Mouse (Mus musculus) lung, postnatal 25 days (tissue): ENCODE results near the gene 4933427D14Rik.
A peak's percentile ranks its signal among the peaks of the same experiment; 100 is the strongest.

Experiments used
- DNase-seq: peaks from one replicate; pipeline ENCODE4 v3.0.0; 2022; ENCODE audit warnings: low spot score

The 4933427D14Rik gene

DNA sequence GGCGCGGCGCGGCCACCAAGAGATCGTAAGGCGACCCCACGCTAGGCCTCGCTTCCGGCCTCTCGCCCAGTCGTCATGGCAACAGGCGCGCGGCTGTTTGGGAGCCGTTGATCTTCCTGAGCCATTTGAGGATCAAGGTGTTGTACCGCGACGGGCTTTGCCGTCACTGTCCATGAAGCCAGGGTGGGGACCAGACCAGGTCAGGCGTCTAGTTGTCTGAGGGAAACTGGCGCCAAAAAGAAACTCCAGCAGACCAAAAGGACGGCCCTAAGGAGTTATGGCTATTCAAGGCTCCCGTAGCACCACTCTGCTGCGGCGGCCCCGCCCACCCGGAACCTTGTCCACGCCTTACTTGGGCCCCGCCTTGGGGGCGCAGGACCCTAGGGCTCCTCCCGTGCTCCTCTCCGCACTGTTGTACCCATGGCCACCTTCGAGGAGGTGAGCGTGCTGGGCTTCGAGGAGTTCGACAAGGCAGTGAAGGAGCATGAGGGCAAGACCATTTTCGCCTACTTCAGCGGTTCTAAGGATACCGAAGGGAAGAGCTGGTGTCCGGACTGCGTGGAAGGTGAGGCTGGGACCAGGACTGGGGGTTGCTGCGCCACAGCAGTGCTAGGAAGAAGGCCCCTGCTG, at the start of gene 4933427D14Rik, which contains the start of gene Txndc17:
Gene 4933427D14Rik, minus strand, starts transcription at position 256 of the 630 bp plus-strand sequence.
Gene Txndc17, plus strand, starts transcription at position 344 of the 630 bp plus-strand sequence.
- DNase-seq = peak; percentile 90

DNA sequence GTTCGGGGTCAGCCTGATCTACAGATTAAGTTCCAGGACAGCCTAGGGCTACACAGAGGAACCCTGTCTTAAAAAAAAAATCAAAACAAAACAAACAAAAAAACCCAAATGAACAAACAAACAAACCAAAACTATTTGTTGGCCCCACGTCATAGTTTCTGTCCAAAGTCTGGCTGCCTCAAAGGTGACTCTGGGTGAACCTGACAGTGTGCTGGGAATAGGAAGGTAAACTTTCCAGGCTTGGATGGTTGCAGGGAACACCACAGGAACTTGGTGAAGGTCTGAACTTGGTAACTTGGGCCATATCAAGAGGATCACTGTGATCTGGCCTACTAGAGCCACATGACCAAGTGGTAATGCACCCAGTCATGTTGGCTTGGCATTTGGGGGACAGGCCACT, 49.2 kb upstream of the 4933427D14Rik start:
- DNase-seq = no peak

DNA sequence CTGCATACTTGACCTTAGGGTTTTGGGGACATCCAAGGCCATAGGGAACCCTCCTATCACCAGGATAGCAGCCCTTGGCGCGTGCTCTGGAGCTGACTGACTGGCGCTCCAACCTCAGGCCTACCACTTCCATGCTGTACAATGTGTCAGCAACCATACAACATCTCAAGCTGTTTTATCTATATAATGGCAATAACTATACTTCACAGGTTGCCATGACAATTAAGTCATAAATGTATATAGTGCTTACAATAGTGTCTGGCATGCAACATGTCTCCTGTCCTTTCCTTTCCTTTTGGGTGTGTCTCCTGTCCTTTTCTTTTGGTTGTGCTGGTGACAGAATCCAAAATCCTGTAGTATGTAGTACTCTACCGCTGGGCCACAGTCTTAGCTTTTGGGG, 48.4 kb upstream of the 4933427D14Rik start:
- no peak for DNase-seq

DNA sequence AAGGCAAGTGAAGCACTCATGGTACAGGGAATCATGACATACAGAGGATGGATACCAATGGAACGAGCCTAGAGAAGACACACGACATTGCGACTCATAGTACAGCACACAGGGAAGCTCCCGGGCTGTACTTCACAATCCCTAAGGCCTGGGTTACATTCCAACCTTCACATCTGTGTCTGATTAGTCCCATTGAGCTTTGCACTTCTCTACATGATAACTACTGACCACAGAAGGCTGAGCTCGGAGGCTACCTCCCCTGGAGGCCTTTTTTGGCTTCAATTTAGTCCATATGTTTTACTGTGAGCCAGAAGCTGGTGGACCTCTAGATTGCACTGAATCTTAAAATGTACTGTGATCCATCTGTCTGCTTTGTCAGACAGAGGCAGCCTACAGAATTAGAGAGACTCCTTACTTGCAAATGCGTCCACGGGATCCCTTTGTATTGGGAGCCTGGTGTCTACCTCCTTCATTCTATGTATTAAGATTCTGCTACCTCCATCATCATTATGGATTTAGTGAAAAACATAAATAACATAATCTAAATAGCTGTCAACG, 38.0 kb upstream of the 4933427D14Rik start:
- DNase-seq = no peak

DNA sequence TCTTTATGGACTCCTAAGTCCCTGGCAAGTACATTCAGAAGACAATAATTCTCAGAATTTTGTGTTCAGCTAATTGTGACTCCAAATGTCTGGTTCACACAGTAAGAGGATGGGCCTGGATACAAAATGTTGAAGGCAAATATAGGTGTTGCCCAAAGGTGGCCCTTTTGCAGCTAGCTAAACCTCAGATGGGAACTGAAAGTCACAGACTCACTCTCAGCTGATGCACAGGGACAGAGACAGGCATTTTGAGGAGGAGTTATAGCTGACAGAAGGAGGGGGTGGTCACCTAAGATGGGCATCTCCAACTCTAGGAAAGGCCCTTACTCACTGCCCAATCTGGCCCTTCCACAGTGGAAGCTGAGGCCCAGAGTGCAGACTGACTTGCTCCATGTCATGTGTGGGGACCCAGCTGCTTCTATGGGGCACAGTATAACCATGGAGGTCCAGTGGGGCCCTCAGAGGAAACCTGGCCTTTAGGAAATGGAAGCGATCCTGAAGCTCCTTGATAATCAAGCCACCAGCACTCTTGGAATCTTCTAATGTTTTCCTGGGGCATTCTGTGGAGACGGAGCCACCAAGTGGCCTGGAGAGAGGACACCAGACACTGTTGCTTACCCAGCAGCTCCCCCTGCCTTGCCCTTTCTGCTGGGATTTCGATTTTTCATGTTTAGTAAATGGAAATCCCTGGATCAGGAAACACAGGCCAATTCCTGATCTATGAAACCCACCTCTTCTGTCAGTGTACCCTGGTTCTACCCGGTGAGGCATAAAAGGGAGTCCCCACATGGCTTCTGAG, 33.0 kb upstream of the 4933427D14Rik start:
- DNase-seq = no peak

DNA sequence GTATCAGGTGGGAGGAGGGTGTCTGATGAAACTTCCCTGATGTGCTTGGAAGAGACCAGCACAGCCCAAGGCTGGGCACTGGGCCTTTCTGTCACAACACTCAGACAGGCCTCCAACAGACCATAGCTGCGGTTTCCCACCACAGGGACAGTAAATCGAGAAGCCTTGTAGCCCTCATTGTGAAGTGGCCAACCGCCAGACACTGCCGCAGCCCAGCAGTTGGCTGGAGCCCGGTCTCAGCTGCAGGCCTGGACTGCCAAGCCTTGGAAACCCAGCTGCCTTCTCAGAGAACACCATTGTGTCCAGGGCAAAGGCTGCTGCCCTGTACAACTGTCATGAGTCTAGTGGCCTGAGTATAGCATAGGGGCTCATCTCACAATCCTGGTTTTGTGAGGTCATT, 26.8 kb upstream of the 4933427D14Rik start:
- no peak for DNase-seq

DNA sequence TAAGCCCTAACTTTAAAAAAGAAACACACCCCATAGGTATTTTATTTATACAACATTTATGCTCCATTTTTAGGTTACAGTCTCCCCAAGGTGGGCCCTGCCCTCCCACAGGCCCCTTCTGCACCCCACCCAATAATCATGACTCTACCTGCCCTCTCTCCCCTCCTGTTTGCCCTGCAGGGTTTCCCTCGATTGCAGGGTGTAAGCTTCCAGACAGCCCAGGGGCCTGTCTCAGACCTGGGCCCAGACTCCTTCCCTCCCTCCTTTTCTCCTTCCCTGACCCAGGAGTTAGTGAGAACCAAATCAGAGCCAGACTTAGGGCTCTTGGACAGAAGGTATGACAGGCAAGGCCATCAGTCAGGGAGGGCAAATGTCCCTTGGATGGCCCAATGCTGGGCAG, 25.7 kb upstream of the 4933427D14Rik start:
- no peak for DNase-seq

DNA sequence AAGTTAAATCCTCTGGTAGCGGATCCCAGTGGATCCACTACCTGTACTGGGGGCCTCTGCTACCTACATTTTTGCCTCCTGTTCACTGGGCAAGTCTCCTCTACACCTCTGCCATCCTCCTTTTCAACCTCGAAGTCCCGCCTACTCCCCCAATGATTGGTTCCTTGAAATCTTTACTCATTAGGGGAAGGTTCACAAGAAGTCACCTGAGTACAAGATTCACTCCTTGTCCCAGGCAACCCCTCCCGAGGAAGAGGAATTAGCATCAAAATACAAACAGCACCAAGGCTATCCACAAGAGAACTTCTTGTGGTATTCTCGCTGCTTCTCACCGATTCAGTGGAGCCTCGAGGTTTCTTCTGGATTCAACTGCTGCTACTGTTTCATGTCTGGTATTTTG, 24.8 kb upstream of the 4933427D14Rik start:
- no peak for DNase-seq

DNA sequence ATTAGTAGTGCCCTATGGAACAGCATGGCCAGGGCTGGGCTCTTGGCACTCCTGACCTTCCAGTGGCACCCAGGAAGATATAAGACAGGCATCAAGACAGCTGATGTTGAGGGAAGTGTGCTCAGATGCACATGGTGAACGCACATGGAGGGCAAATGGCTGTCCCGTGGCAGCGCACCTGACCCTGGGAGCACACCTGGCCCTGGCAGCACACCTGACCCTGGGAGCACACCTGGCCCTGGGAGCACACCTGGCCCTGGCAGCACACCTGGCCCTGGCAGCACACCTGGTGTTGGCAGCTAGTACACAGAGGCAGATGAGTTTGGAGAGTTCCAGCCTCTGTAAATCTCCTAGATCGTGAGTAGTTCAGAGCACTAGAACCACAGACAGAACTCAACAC, 21.3 kb upstream of the 4933427D14Rik start:
- DNase-seq = no peak

DNA sequence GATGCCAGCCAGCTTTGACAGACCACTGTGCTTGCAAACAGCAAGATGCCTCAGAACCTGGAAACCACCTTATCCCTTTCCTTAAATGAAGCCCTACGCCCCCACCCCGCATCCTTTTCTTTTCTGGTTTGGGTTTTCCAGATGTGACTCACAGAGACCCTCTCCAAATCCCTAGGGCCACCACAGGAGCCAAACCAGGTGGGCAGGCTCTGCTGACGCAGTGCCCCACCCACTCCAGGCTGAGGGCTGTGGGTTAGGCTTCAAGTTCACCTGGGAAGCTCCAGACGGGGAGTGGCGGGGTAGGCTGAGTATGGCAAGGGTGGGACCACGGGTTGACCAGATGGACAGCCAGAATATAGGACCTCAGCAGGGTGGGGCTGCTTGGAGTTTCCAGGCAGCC, 19.6 kb upstream of the 4933427D14Rik start:
- DNase-seq = no peak

DNA sequence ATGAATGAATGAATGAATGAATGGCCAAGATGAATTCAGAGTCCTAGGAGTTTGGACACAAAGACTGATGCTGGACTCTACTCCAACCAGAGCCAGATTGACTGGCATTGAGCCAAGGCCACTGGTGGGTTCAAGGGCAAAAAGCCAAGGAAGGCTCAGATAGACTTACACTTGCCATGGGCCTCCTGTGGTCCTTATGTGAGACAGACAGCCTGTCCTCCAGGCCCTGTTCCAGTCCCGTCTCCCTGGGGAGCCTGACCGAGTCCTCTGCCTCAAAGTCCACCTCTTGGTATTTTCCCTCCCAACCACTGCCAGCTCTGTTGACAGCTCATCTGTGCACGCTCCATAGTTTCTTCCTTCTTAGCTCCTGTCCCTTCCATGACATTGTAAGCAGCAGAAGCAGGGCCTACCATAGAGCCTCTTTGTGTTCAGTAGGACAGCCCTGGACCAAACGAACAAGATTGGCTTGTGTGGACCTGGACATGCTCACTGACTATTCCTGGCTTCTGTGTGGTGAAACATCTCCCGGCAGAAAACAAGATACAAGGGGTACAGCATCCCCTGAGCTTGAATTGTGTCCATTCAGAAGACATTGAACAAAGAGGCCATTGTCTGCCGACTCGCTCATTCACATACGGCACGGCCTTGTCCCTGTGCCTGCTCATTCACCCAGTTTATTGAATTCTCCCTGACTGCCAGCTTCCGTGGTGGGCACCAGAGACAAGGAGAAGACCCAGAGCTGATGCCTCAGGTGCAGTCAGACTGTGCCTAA, 18.9 kb upstream of the 4933427D14Rik start:
- DNase-seq = no peak

DNA sequence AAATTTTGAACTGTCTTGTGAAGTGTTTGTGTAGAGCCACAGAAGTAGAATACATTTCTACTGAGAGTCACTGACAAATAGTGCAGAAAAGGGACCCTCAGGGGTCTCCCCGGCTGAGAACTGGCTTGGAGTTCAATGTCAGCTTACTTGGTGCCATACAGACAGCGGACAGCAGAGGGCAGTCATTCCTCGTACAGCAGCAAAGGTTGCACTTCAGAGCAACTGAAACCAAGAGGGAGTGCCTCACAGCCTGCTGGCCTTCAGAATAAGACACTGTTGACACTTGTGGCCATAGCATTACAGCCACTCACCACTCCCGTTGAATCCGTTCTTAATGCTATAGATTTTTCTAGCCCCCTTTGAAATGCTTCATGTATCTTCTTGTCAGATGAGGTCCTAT, 17.6 kb upstream of the 4933427D14Rik start:
- peak; percentile 65 for DNase-seq

DNA sequence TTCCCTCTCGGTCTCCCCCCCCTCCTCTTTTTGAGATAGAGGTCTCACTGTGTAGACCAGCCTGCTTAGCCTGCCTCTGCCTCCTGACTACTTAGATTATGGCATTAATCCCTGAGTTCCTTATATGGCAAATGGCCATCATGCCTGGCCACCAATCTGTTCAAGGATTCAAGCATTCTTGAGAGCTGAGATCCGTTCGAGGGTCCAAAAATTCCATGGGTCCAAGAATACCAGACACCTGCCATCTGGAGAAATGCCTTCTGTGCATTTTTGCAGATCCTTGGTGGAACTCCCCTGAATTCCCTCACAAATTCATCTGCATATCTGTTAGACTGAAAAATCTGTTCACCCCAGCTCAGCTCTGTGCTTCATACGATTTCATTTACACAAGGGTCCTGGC, 16.2 kb upstream of the 4933427D14Rik start:
- DNase-seq = no peak

DNA sequence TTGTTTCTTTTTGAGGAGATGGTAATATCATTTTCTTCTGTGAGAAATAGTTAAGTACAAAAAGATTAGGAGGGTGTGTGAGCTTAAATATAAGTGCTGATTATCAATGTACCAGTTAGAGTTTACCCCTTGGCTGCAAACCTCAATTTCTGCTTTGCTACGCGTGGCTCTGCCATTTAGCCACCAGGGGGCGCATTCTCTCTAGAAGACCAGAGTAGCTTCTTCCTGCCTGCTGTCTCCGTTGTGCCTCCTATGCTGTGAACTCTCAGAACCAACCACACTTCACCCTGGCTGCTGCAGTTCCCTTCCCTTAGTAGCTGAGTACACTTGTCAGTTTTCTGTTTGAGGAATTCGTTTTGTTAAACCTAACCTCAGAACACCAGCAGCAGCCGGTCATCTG, 14.0 kb upstream of the 4933427D14Rik start:
- peak; percentile 39 for DNase-seq

DNA sequence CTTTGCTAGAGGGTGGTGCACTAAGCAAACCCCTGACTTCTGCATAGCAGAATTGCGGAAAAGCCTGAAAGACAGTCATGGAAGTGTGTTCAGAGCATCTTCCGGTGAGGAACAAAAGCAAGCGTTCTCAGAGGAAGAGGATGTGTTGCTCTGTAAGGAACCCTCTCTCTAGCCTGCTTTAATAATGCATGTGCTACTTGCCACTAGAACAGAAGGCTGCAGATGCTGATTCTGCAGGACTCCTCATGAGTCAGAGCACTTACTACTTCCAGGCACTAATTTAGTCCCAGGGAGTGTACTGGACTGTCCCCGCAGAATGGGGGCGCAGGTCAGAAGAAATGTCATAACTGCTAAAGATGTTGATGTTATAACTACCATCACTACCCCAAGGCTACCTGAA, 9.9 kb upstream of the 4933427D14Rik start:
- no peak for DNase-seq

DNA sequence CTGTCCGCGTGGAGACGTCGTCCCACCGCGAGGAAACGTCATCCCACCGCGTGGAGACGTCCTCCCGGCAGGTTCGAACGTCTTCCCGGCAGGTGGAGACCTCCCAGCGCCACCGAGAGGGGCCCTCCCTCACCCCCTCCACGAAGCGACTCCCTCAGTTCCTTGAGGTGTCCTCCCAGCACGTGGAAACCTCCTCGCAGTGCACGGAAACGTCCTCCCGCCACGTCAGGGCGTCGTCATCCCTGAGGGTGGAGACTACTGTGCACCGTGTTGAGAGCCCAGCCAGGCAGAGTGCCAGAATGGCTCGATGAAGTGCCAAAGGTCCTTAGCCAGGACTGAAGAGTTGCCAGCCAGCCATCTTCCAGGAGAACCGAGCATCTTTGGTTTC, 8.1 kb upstream of the 4933427D14Rik start, which contains the start of gene Med31:
Gene Med31, minus strand, starts transcription at position 183 of the 388 bp plus-strand sequence.
- peak; percentile 86 for DNase-seq

DNA sequence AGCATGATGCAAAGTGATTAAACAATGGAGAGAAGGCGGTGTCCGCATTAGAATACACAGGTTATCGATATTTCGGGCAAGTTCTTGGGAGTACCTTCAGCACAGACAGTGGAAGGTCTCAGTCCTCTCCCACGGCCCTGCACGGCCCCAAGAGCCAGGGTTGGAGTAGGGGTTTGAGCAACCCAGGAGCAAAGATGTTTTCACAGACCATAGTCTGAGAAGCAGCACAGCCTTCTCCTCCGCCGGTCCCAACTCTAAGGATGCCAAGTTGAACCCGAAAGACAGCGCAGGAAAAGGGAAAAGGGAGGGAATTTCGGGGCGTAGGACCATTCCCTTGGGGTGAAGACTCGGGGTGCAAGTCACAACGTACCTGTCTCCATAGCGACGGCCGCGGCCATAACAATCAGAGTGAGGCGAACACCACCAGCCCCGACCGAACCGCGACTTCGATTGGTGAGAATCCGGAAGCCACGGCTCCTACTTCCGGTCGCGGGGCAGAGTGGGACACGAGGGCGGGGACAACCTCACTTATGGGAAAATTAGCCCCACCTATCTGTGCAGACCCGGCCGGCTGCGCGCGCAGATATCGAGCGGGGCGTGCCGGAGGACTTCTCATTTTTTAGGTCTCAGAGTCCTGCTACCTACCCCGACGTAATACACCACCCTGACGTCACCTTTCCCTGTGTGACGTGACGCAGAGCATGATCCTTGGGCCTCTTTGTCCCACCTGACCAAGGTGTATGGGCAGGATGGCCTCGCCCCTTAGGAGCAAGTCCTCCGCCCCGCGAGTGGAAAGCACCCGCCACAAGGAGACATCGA, 7.5 kb upstream of the 4933427D14Rik start:
- DNase-seq = peak; percentile 95

DNA sequence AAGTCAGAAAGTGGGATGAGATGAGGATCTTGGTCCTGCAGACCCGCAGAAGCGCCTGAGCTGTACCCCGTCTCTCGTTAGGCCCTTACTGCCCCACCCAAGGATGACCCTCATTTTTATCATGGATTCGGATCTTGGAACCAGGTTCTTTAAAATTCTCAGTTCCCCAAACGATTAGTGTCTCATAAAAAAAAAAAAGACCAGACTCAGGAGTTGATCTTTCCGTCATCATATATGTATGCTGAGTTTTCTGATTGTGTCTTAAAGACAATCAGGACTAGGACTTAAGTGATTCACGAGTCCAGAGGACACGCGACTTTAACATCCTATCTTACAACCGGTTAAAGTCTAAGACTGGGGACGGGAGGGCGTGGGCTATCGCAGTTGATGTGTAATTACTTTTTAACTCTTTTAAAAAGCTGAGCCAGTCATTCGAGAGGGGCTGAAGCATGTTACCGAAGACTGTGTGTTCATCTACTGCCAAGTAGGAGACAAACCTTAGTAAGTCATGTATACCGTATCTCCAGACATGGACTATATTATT, 647 bp upstream of the 4933427D14Rik start:
- DNase-seq = no peak

DNA sequence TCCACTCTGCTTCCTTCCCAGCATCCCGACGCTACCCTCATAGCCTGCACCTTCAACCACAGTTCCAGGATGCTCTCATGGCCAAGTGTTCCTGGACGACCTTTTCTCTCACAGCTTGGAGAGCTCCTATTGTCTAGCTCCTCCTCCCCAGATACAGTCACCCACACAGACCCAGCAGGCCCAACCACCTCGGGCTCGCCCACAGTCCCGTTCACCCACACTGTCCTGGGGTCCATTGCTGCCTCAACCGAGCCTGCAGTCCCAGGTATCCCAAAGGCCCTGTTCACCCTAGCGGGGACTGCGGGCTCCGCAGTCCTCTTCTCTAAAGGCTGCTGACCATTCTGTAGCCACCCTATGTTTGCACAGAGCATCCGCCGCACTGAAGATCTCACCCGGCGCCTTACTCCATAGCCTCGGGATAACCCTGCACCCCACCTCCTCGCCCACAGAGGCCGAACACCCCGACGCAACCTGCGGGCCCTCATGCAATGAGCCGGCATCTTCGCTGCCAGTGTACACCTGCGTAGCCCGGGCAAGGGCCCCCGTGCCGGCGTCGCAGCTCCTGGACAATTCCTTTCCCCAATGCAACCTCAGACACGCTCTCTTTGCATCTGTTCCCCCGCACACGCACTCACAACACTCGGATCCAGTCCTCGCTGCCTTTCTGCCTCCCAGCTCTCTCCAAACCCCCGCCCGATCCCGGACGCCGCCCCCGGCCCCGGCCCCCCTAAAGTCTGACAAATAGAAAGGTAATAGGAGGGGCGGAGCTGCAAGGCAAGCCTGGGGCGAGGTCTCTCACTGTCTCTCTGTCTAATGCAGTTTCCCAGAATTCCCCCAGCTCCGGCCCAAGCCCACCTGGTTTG, 687 bp downstream of the 4933427D14Rik start, which contains the start of gene Gm43951:
Gene Gm43951, minus strand, starts transcription at position 500 of the 863 bp plus-strand sequence.
- DNase-seq = no peak

DNA sequence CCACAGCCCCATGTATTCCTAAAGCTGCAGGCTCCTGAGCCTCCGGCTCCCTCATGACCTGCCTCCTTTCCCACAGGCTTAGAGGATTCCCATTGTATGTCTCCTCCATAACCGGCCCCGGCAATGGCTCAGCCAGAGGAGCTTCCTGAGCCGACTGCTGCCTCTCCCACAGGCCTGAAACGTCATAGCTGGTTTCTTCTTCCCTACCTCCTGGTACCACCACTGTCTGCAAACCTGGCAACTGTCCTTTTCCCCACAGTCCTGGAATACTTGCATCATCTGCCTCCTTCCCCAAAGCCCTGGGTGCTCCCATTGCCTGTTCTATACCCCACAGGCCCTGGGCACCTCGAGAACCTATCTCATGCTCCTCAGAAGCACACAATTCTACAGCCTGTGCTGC, 2.0 kb downstream of the 4933427D14Rik start:
- no peak for DNase-seq
